Mouse (Mus musculus): ENCODE data around the gene Litaf.

GRCm38 (mm10) chr16:11031320-11031719, 34.6 kb downstream of the Litaf start:
- TF ChIP-seq GATA1 (IDR thresholded peaks at IDR 0.05; ENCODE audit: low read depth, low read length) = no peak
- no peak for TF ChIP-seq SMC3 (IDR thresholded peaks at IDR 0.05; ENCODE audit: low read depth, low read length)
- TF ChIP-seq SIN3A (IDR thresholded peaks at IDR 0.05; ENCODE audit: low read length) = no peak
- no peak; a peak in 1 of 6 replicates for TF ChIP-seq CTCF (IDR thresholded peaks at IDR 0.05 in 2 of 3, conservative IDR thresholded peaks at IDR 0.05 in 1 of 3; ENCODE audit: control insufficient read depth in 1 of 3, insufficient read depth in 1 of 3, low read depth in 2 of 3, low read length in 3 of 3, poor library complexity in 1 of 3, severe bottlenecking in 1 of 3)
- TF ChIP-seq MAFK (IDR thresholded peaks at IDR 0.05; ENCODE audit: borderline replicate concordance, low read depth, low read length) = no peak
- TF ChIP-seq POLR2AphosphoS2 (IDR thresholded peaks at IDR 0.05; ENCODE audit: low read length) = no peak
- TF ChIP-seq POLR2A (IDR thresholded peaks at IDR 0.05; ENCODE audit: control insufficient read depth in 1 of 2, insufficient read depth in 1 of 2, low read depth in 1 of 2, low read length in 2 of 2, poor library complexity in 1 of 2) = no peak
- no peak for TF ChIP-seq ZNF384 (IDR thresholded peaks at IDR 0.05; ENCODE audit: low read depth, low read length)
- TF ChIP-seq USF2 (IDR thresholded peaks at IDR 0.05; ENCODE audit: borderline replicate concordance in 1 of 2, insufficient read depth in 1 of 2, low read depth in 1 of 2, low read length in 2 of 2) = no peak

Data from MEL (cell line).